Mouse (Mus musculus) E14TG2a.4 (cell line): ENCODE data around the gene Klkb1.

Experiments used
- CTCF ChIP-seq: conservative IDR thresholded peaks from 2 replicates; pipeline ENCODE4 v1.5.1; 2014; ENCODE audit warnings: low read length
- NANOG ChIP-seq: IDR thresholded peaks from 2 replicates; pipeline ENCODE4 v1.6.1; 2014; ENCODE audit warnings: borderline replicate concordance, low read length, mixed read lengths
- POU5F1 ChIP-seq: IDR thresholded peaks from 2 replicates; pipeline ENCODE4 v1.6.1; 2014; ENCODE audit warnings: low read length, borderline replicate concordance

- no peak for TF ChIP-seq CTCF
- no peak for TF ChIP-seq NANOG
- no peak for TF ChIP-seq POU5F1
Measured at GRCm38 (mm10) chr8:45255040-45255439, 39.6 kb downstream of the Klkb1 start.
